Mouse (Mus musculus): ENCODE measurements around the gene Thbs1. TPM values are rescaled to one million over a fixed set of nuclear protein-coding genes. Genes with fewer than 3 reads are reported as not detected.

The Thbs1 gene
- polyA plus RNA-seq, 1 experiment from 2014 or later: 5.8 TPM

- ATAC-seq (no peak), DNase-seq (ENCODE audit: low spot score) (no peak)
- Histone ChIP-seq H3K27me3 (replicated peaks; ENCODE audit: control insufficient read depth, insufficient read depth, low read length) (no peaks in the 10 kb centered on the region), H3K36me3 (ENCODE audit: control insufficient read depth, insufficient read depth, low read length) (no peaks in the 10 kb centered on the region), H3K9ac (ENCODE audit: low read length) (no peak overlapping the region), H3K4me3 (ENCODE audit: low read depth, low read length) (no peak overlapping the region), H3K4me1 (ENCODE audit: control insufficient read depth, insufficient read depth, low read length) (peaks cover 15% of the 10 kb centered on the region; the same call in 1 of the 2 replicates), H3K27ac (ENCODE audit: low read depth, low read length) (no peak overlapping the region), H3K4me2 (ENCODE audit: low read length) (no peak overlapping the region), H3K9me3 (replicated peaks; ENCODE audit: control insufficient read depth, low read length) (no peaks in the 10 kb centered on the region)
- 77% methylated on average over 6 of the region's 6 CpGs for WGBS
Measured at GRCm38 (mm10) chr2:118164137-118164536, 52.5 kb downstream of the Thbs1 start.

GRCm38 (mm10) chr2:118165691-118166090 lies 54.0 kb downstream of the Thbs1 start:
- H3K4me3 ChIP-seq (ENCODE audit: low read depth, low read length): no peak overlapping the region
- no peak overlapping the region for H3K4me2 ChIP-seq (ENCODE audit: low read length)
- ATAC-seq (no peak), DNase-seq (ENCODE audit: low spot score) (no peak)
- H3K27ac ChIP-seq (ENCODE audit: low read depth, low read length): no peak overlapping the region
- H3K9me3 ChIP-seq (replicated peaks; ENCODE audit: control insufficient read depth, low read length): no peaks in the 10 kb centered on the region
- H3K27me3 ChIP-seq (replicated peaks; ENCODE audit: control insufficient read depth, insufficient read depth, low read length): no peaks in the 10 kb centered on the region
- no peaks in the 10 kb centered on the region for H3K36me3 ChIP-seq (ENCODE audit: control insufficient read depth, insufficient read depth, low read length)
- 93% methylated on average over 2 of the region's 2 CpGs for WGBS
- no peaks in the 10 kb centered on the region; the same call in 1 of the 2 replicates for H3K4me1 ChIP-seq (ENCODE audit: control insufficient read depth, insufficient read depth, low read length)
- no peak overlapping the region for H3K9ac ChIP-seq (ENCODE audit: low read length)

- ATAC-seq: peak; percentile 57; the same call in 1 of the 2 replicates
- no peaks in the 10 kb centered on the region for H3K36me3 ChIP-seq (ENCODE audit: control insufficient read depth, insufficient read depth, low read length)
- H3K9ac ChIP-seq (ENCODE audit: low read length): no peak overlapping the region
- no peaks in the 10 kb centered on the region for H3K4me1 ChIP-seq (ENCODE audit: control insufficient read depth, insufficient read depth, low read length)
- H3K27ac ChIP-seq (ENCODE audit: low read depth, low read length): no peak overlapping the region
- peak; percentile 30 for DNase-seq (ENCODE audit: low spot score)
- no peaks in the 10 kb centered on the region for H3K9me3 ChIP-seq (replicated peaks; ENCODE audit: control insufficient read depth, low read length)
- H3K27me3 ChIP-seq (replicated peaks; ENCODE audit: control insufficient read depth, insufficient read depth, low read length): no peaks in the 10 kb centered on the region
- no peak overlapping the region for H3K4me3 ChIP-seq (ENCODE audit: low read depth, low read length)
- H3K4me2 ChIP-seq (ENCODE audit: low read length): no peak overlapping the region
- WGBS: 54% methylated on average over 4 of the region's 4 CpGs
Measured at GRCm38 (mm10) chr2:118167731-118168130, 56.1 kb downstream of the Thbs1 start.

GRCm38 (mm10) chr2:118168225-118168624 lies 56.5 kb downstream of the Thbs1 start:
- no peak overlapping the region for H3K27ac ChIP-seq (ENCODE audit: low read depth, low read length)
- no peak overlapping the region for H3K9ac ChIP-seq (ENCODE audit: low read length)
- no peak overlapping the region for H3K4me3 ChIP-seq (ENCODE audit: low read depth, low read length)
- no peak for DNase-seq (ENCODE audit: low spot score)
- no peaks in the 10 kb centered on the region for H3K9me3 ChIP-seq (replicated peaks; ENCODE audit: control insufficient read depth, low read length)
- H3K36me3 ChIP-seq (ENCODE audit: control insufficient read depth, insufficient read depth, low read length): no peaks in the 10 kb centered on the region
- H3K4me1 ChIP-seq (ENCODE audit: control insufficient read depth, insufficient read depth, low read length): no peaks in the 10 kb centered on the region
- no peaks in the 10 kb centered on the region for H3K27me3 ChIP-seq (replicated peaks; ENCODE audit: control insufficient read depth, insufficient read depth, low read length)
- no peak overlapping the region for H3K4me2 ChIP-seq (ENCODE audit: low read length)
- WGBS: 60% methylated on average over 1 of the region's 1 CpGs
- ATAC-seq: no peak

GRCm38 (mm10) chr2:118174558-118175383 lies 63.1 kb downstream of the Thbs1 start:
- DNase-seq (ENCODE audit: low spot score): no peak
- no peak overlapping the region for H3K9ac ChIP-seq (ENCODE audit: low read length)
- no peaks in the 10 kb centered on the region for H3K27me3 ChIP-seq (replicated peaks; ENCODE audit: control insufficient read depth, insufficient read depth, low read length)
- no peak overlapping the region for H3K27ac ChIP-seq (ENCODE audit: low read depth, low read length)
- no peak overlapping the region for H3K4me2 ChIP-seq (ENCODE audit: low read length)
- H3K9me3 ChIP-seq (replicated peaks; ENCODE audit: control insufficient read depth, low read length): no peaks in the 10 kb centered on the region
- ATAC-seq: no peak
- no peaks in the 10 kb centered on the region for H3K4me1 ChIP-seq (ENCODE audit: control insufficient read depth, insufficient read depth, low read length)
- H3K36me3 ChIP-seq (ENCODE audit: control insufficient read depth, insufficient read depth, low read length): no peaks in the 10 kb centered on the region
- 84% methylated on average over 10 of the region's 10 CpGs for WGBS
- no peak overlapping the region for H3K4me3 ChIP-seq (ENCODE audit: low read depth, low read length)

Other genes with a start within 250 kb of the Thbs1 start
- gene Fsip1, start 145.1 kb downstream of the Thbs1 start, polyA plus RNA-seq (2014; fragmentation: Nextera tagmentation; extraction: Ambion mirVana): 4.2 and 4.3 TPM in 2 replicates